Mouse (Mus musculus) liver, adult 2 months (tissue): ENCODE measurements around the gene Ubiad1.

ENCODE experiments used
- CTCF ChIP-seq: fragments of 200-500 bp; IDR thresholded peaks from 2 replicates; pipeline ENCODE4 v1.5.1; 2011; ENCODE audit warnings: low read depth, low read length, control low read depth
- POLR2A ChIP-seq: fragments of 200-500 bp; IDR thresholded peaks from 2 replicates; pipeline ENCODE4 v1.6.1; 2011; ENCODE audit warnings: low read length, control low read depth; ENCODE audit not compliant: insufficient read depth; ENCODE audit errors: extremely low read depth

- peak; percentile 30 for TF ChIP-seq CTCF
- TF ChIP-seq POLR2A, result no peak
These were observed 55.5 kb downstream of the Ubiad1 start for GRCm38 (mm10) chr4:148389047-148389446.
